Mouse (Mus musculus): ENCODE results near the gene Asna1. TPM values are rescaled to one million over a fixed set of nuclear protein-coding genes. Genes with fewer than 3 reads are reported as not detected.

Gene Asna1
- 267 and 268 TPM in 2 replicates for polyA plus RNA-seq (2012; rRNA removed)

- peak within 1 kb of the TSS; percentile 96 for H3K4me3 ChIP-seq (ENCODE audit: insufficient read depth, low read length)
- H3K27ac ChIP-seq (ENCODE audit: insufficient read depth, low read length): peak within 1 kb of the TSS; percentile 58
- peaks cover 10% of the 10 kb centered on the region for H3K4me1 ChIP-seq (ENCODE audit: control insufficient read depth, insufficient read depth, low read length)
- TF ChIP-seq POLR2A (IDR thresholded peaks at IDR 0.05; ENCODE audit: extremely low read depth, insufficient read depth, low read length) (peak; percentile 67; the same call in 1 of the 2 replicates), CTCF (IDR thresholded peaks at IDR 0.05; ENCODE audit: extremely low read depth, insufficient read depth, low read length) (no peak)
These were observed at the start of gene Asna1 for GRCm38 (mm10) chr8:85025098-85025932. Gene Asna1 (minus strand): TSS chr8:85025281.

GRCm38 (mm10) chr8:85074617-85075016, 49.5 kb upstream of the Asna1 start:
- TF ChIP-seq CTCF (IDR thresholded peaks at IDR 0.05; ENCODE audit: extremely low read depth, insufficient read depth, low read length): no peak
- H3K27ac ChIP-seq (ENCODE audit: insufficient read depth, low read length): no peak overlapping the region
- peaks cover under 1% of the 10 kb centered on the region; the same call in 1 of the 2 replicates for H3K4me1 ChIP-seq (ENCODE audit: control insufficient read depth, insufficient read depth, low read length)
- H3K4me3 ChIP-seq (ENCODE audit: insufficient read depth, low read length): no peak overlapping the region

- no peaks in the 10 kb centered on the region for H3K4me1 ChIP-seq (ENCODE audit: control insufficient read depth, insufficient read depth, low read length)
- TF ChIP-seq CTCF (IDR thresholded peaks at IDR 0.05; ENCODE audit: extremely low read depth, insufficient read depth, low read length): no peak
- peak; percentile 23; the same call in 1 of the 2 replicates for TF ChIP-seq POLR2A (IDR thresholded peaks at IDR 0.05; ENCODE audit: extremely low read depth, insufficient read depth, low read length)
- no peak overlapping the region for H3K27ac ChIP-seq (ENCODE audit: insufficient read depth, low read length)
- H3K4me3 ChIP-seq (ENCODE audit: insufficient read depth, low read length): no peak overlapping the region
These were observed 49.1 kb upstream of the Asna1 start for GRCm38 (mm10) chr8:85074167-85074566.

GRCm38 (mm10) chr8:85073041-85073612, 48.0 kb upstream of the Asna1 start:
- Histone ChIP-seq H3K27ac (ENCODE audit: insufficient read depth, low read length) (no peak overlapping the region), H3K4me1 (ENCODE audit: control insufficient read depth, insufficient read depth, low read length) (no peaks in the 10 kb centered on the region), H3K4me3 (ENCODE audit: insufficient read depth, low read length) (no peak overlapping the region; the same call in 1 of the 2 replicates)
- no peak for TF ChIP-seq CTCF (IDR thresholded peaks at IDR 0.05; ENCODE audit: extremely low read depth, insufficient read depth, low read length)
- no peak for TF ChIP-seq POLR2A (IDR thresholded peaks at IDR 0.05; ENCODE audit: extremely low read depth, insufficient read depth, low read length)

- Histone ChIP-seq H3K27ac (ENCODE audit: insufficient read depth, low read length) (0 out of 2 replicates have a peak overlapping the region, but pooled peaks have one; percentile 8), H3K4me1 (ENCODE audit: control insufficient read depth, insufficient read depth, low read length) (no peaks in the 10 kb centered on the region), H3K4me3 (ENCODE audit: insufficient read depth, low read length) (peak overlapping the region; percentile 81)
- no peak for TF ChIP-seq CTCF (IDR thresholded peaks at IDR 0.05; ENCODE audit: extremely low read depth, insufficient read depth, low read length)
- TF ChIP-seq POLR2A (IDR thresholded peaks at IDR 0.05; ENCODE audit: extremely low read depth, insufficient read depth, low read length): no peak
These were observed 47.4 kb upstream of the Asna1 start for GRCm38 (mm10) chr8:85072364-85072929.

- peak within 1 kb of the TSS; percentile 96 for H3K27ac ChIP-seq (ENCODE audit: insufficient read depth, low read length)
- H3K4me3 ChIP-seq (ENCODE audit: insufficient read depth, low read length): peak within 1 kb of the TSS; percentile 81
- no peak for TF ChIP-seq CTCF (IDR thresholded peaks at IDR 0.05; ENCODE audit: extremely low read depth, insufficient read depth, low read length)
- TF ChIP-seq POLR2A (IDR thresholded peaks at IDR 0.05; ENCODE audit: extremely low read depth, insufficient read depth, low read length): peak; percentile 42; the same call in 1 of the 2 replicates
- no peaks in the 10 kb centered on the region for H3K4me1 ChIP-seq (ENCODE audit: control insufficient read depth, insufficient read depth, low read length)
These were observed 46.6 kb upstream of the Asna1 start, which contains the start of gene Dhps for GRCm38 (mm10) chr8:85071514-85072281. Gene Dhps (plus strand): TSS chr8:85071757.

- Histone ChIP-seq H3K27ac (ENCODE audit: insufficient read depth, low read length) (no peak overlapping the region), H3K4me3 (ENCODE audit: insufficient read depth, low read length) (no peak overlapping the region; the same call in 1 of the 2 replicates), H3K4me1 (ENCODE audit: control insufficient read depth, insufficient read depth, low read length) (no peaks in the 10 kb centered on the region)
- TF ChIP-seq CTCF (IDR thresholded peaks at IDR 0.05; ENCODE audit: extremely low read depth, insufficient read depth, low read length) (no peak), POLR2A (IDR thresholded peaks at IDR 0.05; ENCODE audit: extremely low read depth, insufficient read depth, low read length) (no peak)
These were observed 46.0 kb upstream of the Asna1 start for GRCm38 (mm10) chr8:85071041-85071440.

- Histone ChIP-seq H3K4me3 (ENCODE audit: insufficient read depth, low read length) (no peak within 1 kb of the TSS), H3K27ac (ENCODE audit: insufficient read depth, low read length) (no peak within 1 kb of the TSS), H3K4me1 (ENCODE audit: control insufficient read depth, insufficient read depth, low read length) (no peaks in the 10 kb centered on the region; the same call in 1 of the 2 replicates)
- TF ChIP-seq CTCF (IDR thresholded peaks at IDR 0.05; ENCODE audit: extremely low read depth, insufficient read depth, low read length) (no peak), POLR2A (IDR thresholded peaks at IDR 0.05; ENCODE audit: extremely low read depth, insufficient read depth, low read length) (no peak)
These were observed 42.9 kb upstream of the Asna1 start, which contains the start of gene Gm5741 for GRCm38 (mm10) chr8:85067982-85068381. Gene Gm5741 (minus strand): TSS chr8:85067982.

- no peak for TF ChIP-seq POLR2A (IDR thresholded peaks at IDR 0.05; ENCODE audit: extremely low read depth, insufficient read depth, low read length)
- TF ChIP-seq CTCF (IDR thresholded peaks at IDR 0.05; ENCODE audit: extremely low read depth, insufficient read depth, low read length): no peak
- Histone ChIP-seq H3K27ac (ENCODE audit: insufficient read depth, low read length) (no peak overlapping the region), H3K4me3 (ENCODE audit: insufficient read depth, low read length) (no peak overlapping the region)
These were observed 42.1 kb upstream of the Asna1 start for GRCm38 (mm10) chr8:85067155-85067554.

More at GRCm38 (mm10) chr8:85067155-85067554, 42.1 kb upstream of the Asna1 start:
- H3K4me1 ChIP-seq (ENCODE audit: control insufficient read depth, insufficient read depth, low read length): no peaks in the 10 kb centered on the region; the same call in 1 of the 2 replicates

Data from cortical plate, adult 2 months (tissue).